Mouse (Mus musculus) forebrain, embryonic 12.5 days (tissue): ENCODE results near the gene Cldn20. TPM values are rescaled to one million over a fixed set of nuclear protein-coding genes. Genes with fewer than 3 reads are reported as not detected.

ENCODE experiments used
- ATAC-seq: fragments of 200-750 bp; cut with Nextera tagmentation; 2 replicates; pipeline ENCODE4 v1.8.0; 2017; ENCODE audit warnings: moderate TSS enrichment; ENCODE audit not compliant: low FRiP score
- H3K27ac ChIP-seq: fragments of 300-500 bp; sonication (generic); 2 replicates; pipeline ENCODE4 v1.5.1; 2016; ENCODE audit warnings: mild to moderate bottlenecking
- H3K27me3 ChIP-seq: fragments of 300-500 bp; sonication (generic); 2 replicates; pipeline ENCODE4 v1.6.1; 2016; ENCODE audit warnings: mild to moderate bottlenecking
- H3K36me3 ChIP-seq: fragments of 300-500 bp; sonication (generic); replicated peaks from 2 replicates; pipeline ENCODE4 v1.6.1; 2016; ENCODE audit warnings: mild to moderate bottlenecking
- H3K4me1 ChIP-seq: fragments of 300-500 bp; sonication (generic); 2 replicates; pipeline ENCODE4 v1.6.1; 2016
- H3K4me2 ChIP-seq: fragments of 300-500 bp; sonication (generic); 2 replicates; pipeline ENCODE4 v1.6.1; 2016; ENCODE audit warnings: mild to moderate bottlenecking, moderate library complexity
- H3K4me3 ChIP-seq: fragments of 300-500 bp; sonication (generic); replicated peaks from 2 replicates; pipeline ENCODE4 v1.5.1; 2016; ENCODE audit warnings: mild to moderate bottlenecking
- H3K9ac ChIP-seq: fragments of 300-500 bp; sonication (generic); 2 replicates; pipeline ENCODE4 v1.6.1; 2016; ENCODE audit warnings: mild to moderate bottlenecking
- H3K9me3 ChIP-seq: fragments of 300-500 bp; sonication (generic); 2 replicates; pipeline ENCODE4 v1.6.1; 2016
- WGBS: fragments of 180-500 bp; shearing (Covaris S2); methylation state at CpG from one replicate; pipeline ENCODE4 v1.1.7; 2016; 5-methylcytosine and 5-hydroxymethylcytosine counted together
- polyA plus RNA-seq: library from polyadenylated mRNA; unstranded; fragments of >200 nt; fragmentation: Nextera tagmentation; extraction: Ambion mirVana; gene quantifications from 2 replicates; pipeline ENCODE4 v1.2.1, GENCODE M21; 2016

Cldn20 gene
- polyA plus RNA-seq, 1 experiment from 2014 or later = not detected

DNA sequence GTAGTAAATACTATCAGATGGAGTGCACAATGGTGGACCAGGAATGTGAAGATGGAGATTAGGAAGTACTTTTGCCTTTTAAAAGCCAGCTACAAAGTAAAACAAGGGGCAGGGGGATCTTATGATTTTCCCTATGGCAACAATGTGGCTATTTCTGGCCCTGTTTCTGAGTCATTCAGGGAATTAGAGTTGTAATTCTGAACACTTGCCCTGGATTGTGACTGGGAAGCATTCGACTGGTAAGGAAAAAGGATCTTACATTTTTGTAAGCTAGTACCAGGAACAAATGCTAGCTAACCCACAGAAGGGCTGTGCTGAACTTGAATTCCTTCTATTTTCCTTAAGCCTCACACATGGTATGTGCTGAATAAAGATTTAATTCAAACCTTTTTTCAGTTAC lies 713 bp upstream of the Cldn20 start:
- no peak overlapping the region for H3K4me3 ChIP-seq
- H3K4me1 ChIP-seq = no peaks in the 10 kb centered on the region
- no peaks in the 10 kb centered on the region for H3K27me3 ChIP-seq
- peaks cover 4% of the 10 kb centered on the region; the same call in 1 of the 2 replicates for H3K36me3 ChIP-seq
- no peak overlapping the region for H3K27ac ChIP-seq
- H3K9ac ChIP-seq = no peak overlapping the region
- H3K9me3 ChIP-seq = no peaks in the 10 kb centered on the region
- ATAC-seq = no peak
- 74% methylated on average over 1 of the region's 1 CpGs for WGBS
- no peak overlapping the region for H3K4me2 ChIP-seq

DNA sequence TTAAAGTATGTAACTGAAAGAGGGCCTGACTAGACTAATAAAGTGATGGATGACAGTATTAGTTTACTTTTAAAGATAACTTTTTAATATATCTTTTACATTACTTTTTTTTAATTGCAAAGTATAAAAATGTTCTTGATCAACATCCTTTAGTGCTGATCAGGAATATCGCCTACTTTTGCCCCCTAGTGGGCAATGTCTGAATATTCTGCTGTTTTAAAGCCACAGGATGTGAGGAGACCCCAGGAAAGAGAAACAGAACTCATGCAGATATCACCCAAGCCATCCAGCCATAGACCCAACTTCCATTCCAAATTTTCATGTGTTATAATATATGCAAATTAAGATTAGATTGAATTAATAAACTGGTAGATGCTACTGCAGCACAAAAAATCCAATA lies 1.1 kb downstream of the Cldn20 start:
- no peaks in the 10 kb centered on the region for H3K27me3 ChIP-seq
- H3K9ac ChIP-seq = no peak overlapping the region
- H3K4me2 ChIP-seq = no peak overlapping the region
- ATAC-seq = no peak
- H3K4me1 ChIP-seq = no peaks in the 10 kb centered on the region
- no peak overlapping the region for H3K4me3 ChIP-seq
- no peaks in the 10 kb centered on the region for H3K9me3 ChIP-seq
- peaks cover 4% of the 10 kb centered on the region; the same call in 1 of the 2 replicates for H3K36me3 ChIP-seq
- WGBS = 30% methylated on average over 1 of the region's 1 CpGs
- no peak overlapping the region for H3K27ac ChIP-seq

DNA sequence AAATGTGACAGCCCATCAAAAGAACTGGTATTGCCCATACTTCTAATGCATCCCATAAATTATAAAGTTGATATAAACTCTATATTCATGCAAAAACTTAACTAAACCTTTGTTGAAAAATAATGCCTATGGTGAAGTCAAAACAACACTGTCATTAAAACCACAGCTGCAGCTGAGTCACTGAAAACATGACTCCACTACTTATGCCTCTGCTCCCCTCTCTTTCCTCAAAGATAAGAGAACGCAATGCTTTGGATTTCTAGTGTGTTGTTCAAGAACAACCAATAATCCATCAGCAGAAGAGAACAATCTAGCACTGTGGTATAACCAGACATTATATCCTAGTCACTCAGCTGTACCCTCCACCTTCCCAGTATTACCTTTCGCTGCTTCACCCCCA lies 8.0 kb downstream of the Cldn20 start:
- peaks cover 26% of the 10 kb centered on the region for H3K36me3 ChIP-seq
- H3K27ac ChIP-seq = no peak overlapping the region
- H3K4me3 ChIP-seq = no peak overlapping the region
- no peak for ATAC-seq
- H3K9ac ChIP-seq = no peak overlapping the region
- H3K27me3 ChIP-seq = no peaks in the 10 kb centered on the region
- H3K4me2 ChIP-seq = no peak overlapping the region
- no peaks in the 10 kb centered on the region for H3K4me1 ChIP-seq
- WGBS = 96% methylated on average over 2 of the region's 2 CpGs
- H3K9me3 ChIP-seq = no peaks in the 10 kb centered on the region

DNA sequence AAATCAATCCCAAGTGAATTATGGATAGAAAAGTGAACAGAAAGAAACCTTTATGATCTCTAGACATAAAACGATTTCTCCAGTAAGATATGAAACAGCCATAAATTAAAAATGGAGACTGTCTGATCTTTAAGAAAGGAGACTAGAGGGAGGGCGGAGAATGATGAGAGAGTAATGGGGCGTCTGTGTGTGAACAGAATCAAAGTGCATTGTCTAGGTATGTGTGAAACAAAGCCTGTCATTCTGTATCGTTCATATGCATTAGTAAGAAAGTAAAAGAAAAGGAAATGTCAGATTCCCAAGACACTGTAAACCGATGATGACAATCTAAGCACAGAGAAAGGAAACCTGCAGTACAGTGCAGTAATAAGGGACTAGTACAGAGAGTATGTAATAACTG lies 8.7 kb downstream of the Cldn20 start:
- no peak for ATAC-seq
- Histone ChIP-seq H3K9ac (no peak overlapping the region), H3K4me1 (no peaks in the 10 kb centered on the region), H3K36me3 (peaks cover 22% of the 10 kb centered on the region; the same call in 1 of the 2 replicates), H3K27me3 (no peaks in the 10 kb centered on the region), H3K4me2 (no peak overlapping the region), H3K4me3 (no peak overlapping the region), H3K9me3 (no peaks in the 10 kb centered on the region), H3K27ac (no peak overlapping the region)
- 84% methylated on average over 5 of the region's 5 CpGs for WGBS

DNA sequence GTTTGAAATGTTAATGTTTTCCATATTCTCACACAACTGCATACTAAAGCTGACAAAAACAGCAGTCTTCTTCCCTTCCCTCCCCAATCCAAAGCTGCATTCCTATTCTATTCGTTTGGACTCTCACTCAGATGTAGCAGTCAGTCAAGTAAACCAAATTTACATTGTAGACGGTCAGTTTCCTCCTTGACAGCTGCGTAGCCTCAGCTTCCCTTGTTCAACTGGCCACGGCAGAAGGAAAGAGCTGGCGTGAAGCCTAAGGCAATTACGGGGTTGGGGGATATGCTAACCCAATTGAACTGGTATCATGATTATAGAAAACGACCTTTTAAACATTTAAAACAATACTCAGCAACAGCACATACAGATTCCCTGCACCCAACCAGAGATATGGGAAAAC lies 15.4 kb downstream of the Cldn20 start:
- Histone ChIP-seq H3K27ac (no peak overlapping the region), H3K4me1 (no peaks in the 10 kb centered on the region), H3K9me3 (no peaks in the 10 kb centered on the region), H3K4me3 (no peak overlapping the region), H3K9ac (no peak overlapping the region), H3K36me3 (peaks cover 6% of the 10 kb centered on the region; the same call in 1 of the 2 replicates), H3K27me3 (no peaks in the 10 kb centered on the region), H3K4me2 (no peak overlapping the region)
- WGBS = 54% methylated on average over 7 of the region's 7 CpGs
- no peak for ATAC-seq

DNA sequence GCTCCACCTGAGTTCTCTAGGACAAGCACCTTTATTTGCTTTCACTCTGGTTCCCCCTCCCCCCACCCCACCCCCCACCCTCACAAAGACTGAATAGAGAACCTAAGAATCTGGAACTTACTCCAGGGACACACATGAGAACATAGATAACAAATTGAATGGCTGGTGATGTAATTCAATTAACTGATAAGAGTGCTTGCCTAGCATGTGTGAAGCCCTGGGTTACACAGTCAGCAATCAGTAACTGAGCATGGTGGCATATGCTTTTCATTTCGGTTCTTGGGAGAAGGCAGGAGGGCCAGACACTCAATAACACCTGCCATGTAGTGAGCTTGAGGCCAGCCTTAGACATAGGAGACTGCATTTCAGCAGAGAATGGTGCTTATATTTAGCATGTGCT lies 23.9 kb downstream of the Cldn20 start:
- H3K4me2 ChIP-seq = 0 out of 2 replicates have a peak overlapping the region, but pooled peaks have one; percentile 68
- WGBS = 86% methylated on average over 1 of the region's 1 CpGs
- H3K27ac ChIP-seq = no peak overlapping the region
- ATAC-seq = no peak
- no peak overlapping the region for H3K9ac ChIP-seq
- no peaks in the 10 kb centered on the region for H3K27me3 ChIP-seq
- peaks cover 16% of the 10 kb centered on the region for H3K4me1 ChIP-seq
- peaks cover 7% of the 10 kb centered on the region; the same call in 1 of the 2 replicates for H3K36me3 ChIP-seq
- no peaks in the 10 kb centered on the region for H3K9me3 ChIP-seq
- no peak overlapping the region for H3K4me3 ChIP-seq

DNA sequence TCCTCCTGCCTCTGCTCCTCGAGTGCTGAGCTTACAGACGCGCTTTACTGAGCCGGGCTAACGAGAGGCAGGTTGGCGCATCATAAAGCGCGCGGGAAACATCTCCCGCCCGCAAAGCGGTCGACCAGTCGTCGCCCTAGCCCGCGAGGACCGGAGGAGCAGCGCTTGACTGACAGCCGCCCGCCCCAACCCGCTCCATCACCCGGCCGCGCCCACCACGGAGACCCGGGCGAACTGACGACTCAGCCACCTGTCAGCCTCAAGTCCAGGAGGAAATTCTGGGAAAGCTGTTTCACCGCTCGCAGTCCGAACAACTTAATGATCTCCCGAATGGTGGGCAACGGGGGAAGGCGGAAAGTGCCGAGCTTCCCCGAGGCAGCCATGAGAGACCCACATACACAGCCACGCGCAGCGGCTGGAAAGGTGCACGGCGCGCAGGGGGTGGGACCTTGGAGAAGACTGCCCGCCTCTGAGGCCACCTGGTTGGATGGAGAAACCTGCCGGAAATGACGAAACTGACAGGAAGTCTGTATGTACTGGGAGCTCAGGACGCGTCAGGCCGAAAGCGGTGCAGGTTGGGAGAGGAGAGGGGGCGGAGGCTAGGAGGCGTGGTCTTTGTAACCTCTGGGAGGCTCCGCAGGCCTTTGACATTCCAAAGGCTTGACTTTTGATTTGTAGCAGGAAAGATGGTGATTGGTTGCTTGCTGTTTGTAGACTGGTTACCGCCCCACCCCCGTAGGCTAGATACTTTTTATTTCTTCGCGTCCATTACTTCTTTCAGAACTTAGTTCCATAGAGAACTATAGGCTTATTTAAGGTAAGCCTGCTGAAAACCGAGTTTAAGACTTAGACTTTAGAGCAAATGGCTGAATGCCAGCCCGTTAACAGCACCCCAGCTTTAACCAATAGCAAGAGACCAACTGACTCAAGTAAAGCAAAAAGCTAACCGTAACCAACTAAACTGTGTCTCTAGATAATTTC lies 25.3 kb downstream of the Cldn20 start, which contains the start of gene Tfb1m:
TSS of gene Tfb1m (minus strand) at position 451 of the 981 bp plus-strand sequence.
- Histone ChIP-seq H3K27me3 (no peaks in the 10 kb centered on the region), H3K27ac (peak within 1 kb of the TSS; percentile 87), H3K9ac (peak within 1 kb of the TSS; percentile 54), H3K4me2 (peak within 1 kb of the TSS; percentile 68), H3K9me3 (no peaks in the 10 kb centered on the region), H3K4me1 (peaks cover 16% of the 10 kb centered on the region), H3K4me3 (peak within 1 kb of the TSS; percentile 57), H3K36me3 (0 out of 2 replicates have a peak, but pooled peaks cover 4% of the 10 kb centered on the region)
- under 1% methylated on average over 60 of the region's 60 CpGs for WGBS
- peak; percentile 100 for ATAC-seq

DNA sequence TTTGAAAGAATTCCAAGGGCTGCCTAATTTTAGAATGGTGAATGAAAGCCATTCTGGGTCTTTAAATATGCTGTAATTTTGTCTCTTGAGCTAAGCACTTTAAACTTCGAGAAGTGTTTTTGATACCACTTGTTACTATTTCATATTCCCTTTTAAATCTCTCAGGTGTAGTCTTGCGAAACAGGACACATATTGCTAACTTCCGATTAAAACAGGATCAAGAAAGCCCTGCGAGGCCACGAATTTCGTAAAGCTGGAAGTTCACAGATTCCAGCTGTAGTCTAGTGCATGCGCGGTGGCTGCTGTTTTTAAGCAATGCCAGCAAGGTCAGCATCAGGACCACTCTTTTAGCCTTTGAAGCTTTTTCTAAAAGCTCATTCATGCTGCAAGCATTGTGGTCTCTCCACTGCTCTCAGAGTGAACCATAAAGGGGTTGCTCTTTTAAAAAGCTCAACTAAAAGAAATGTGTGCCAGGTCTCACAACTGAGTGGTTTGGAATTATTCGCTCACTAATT lies 26.1 kb downstream of the Cldn20 start:
- H3K27me3 ChIP-seq = no peaks in the 10 kb centered on the region
- peaks cover 16% of the 10 kb centered on the region for H3K4me1 ChIP-seq
- H3K27ac ChIP-seq = peak overlapping the region; percentile 59; the same call in 1 of the 2 replicates
- H3K36me3 ChIP-seq = 0 out of 2 replicates have a peak, but pooled peaks cover 4% of the 10 kb centered on the region
- H3K4me3 ChIP-seq = peak overlapping the region; percentile 57
- H3K9ac ChIP-seq = no peak overlapping the region
- 47% methylated on average over 9 of the region's 9 CpGs for WGBS
- H3K4me2 ChIP-seq = peak overlapping the region; percentile 68
- H3K9me3 ChIP-seq = no peaks in the 10 kb centered on the region
- no peak for ATAC-seq

DNA sequence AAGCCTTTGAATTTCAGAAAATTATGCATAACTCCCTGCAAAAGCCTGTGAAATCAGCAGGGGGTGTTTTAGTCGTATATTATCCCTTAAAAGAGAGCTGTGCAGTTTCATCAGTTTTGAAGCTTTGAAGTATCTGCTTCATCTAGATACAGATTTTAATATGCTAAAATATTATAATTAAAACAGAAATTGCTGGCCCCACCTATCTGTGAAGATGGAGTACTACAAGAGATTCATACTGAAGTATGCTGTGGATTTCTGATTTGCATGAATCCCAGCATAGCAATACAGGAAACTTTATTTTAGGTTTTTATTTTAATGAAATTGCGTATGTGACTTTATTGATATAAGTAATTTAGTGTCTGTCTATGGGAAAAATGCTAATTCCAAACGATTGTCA lies 28.2 kb downstream of the Cldn20 start:
- H3K36me3 ChIP-seq = no peaks in the 10 kb centered on the region
- H3K4me1 ChIP-seq = peaks cover 16% of the 10 kb centered on the region
- ATAC-seq = no peak
- no peak overlapping the region for H3K4me3 ChIP-seq
- no peak overlapping the region for H3K27ac ChIP-seq
- H3K4me2 ChIP-seq = no peak overlapping the region
- H3K27me3 ChIP-seq = no peaks in the 10 kb centered on the region
- 79% methylated on average over 3 of the region's 3 CpGs for WGBS
- H3K9me3 ChIP-seq = no peaks in the 10 kb centered on the region
- H3K9ac ChIP-seq = no peak overlapping the region

DNA sequence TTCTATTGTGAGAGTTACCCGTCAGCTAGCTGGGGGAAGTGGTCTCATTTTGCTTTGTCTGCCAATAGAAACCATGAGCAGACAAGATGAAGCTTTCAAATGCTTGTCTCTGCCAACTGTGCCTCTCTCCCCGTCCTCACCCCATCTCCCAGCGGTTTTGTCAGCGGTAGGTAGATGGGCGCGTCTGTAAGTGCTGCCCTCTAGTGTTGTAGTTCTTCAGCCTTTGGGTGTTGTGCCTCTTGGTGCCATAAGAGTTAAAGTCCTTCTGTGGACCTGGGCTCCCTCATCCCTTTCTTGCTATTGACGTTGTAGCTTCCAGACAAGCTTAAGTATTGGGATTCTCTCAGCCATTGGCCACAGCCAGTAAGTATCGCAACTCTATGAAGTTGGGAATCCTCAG lies 30.1 kb downstream of the Cldn20 start:
- Histone ChIP-seq H3K9ac (no peak overlapping the region), H3K27me3 (no peaks in the 10 kb centered on the region), H3K4me1 (peaks cover 7% of the 10 kb centered on the region; the same call in 1 of the 2 replicates), H3K4me2 (no peak overlapping the region), H3K27ac (no peak overlapping the region), H3K9me3 (no peaks in the 10 kb centered on the region), H3K36me3 (no peaks in the 10 kb centered on the region), H3K4me3 (no peak overlapping the region)
- ATAC-seq = no peak
- 60% methylated on average over 8 of the region's 8 CpGs for WGBS

DNA sequence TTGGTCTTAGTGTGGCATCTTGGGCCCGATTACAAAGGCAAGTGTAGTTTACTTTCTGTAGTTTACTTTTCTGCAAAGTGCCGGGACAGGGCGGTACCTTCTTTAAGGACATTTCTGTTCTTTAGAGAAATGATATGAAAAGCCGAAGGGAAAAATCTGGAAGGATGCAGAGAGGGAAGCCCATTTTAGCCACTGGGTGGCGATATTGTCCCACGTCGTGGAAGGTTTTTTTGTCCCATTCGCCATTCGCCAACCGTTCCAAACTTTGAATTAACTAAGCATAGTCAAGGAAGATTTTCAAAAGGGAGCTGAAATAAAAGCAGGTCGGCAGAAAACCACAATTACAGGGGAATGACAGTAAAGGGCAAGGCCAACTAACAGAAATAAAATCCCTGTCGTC lies 38.5 kb downstream of the Cldn20 start:
- Histone ChIP-seq H3K9me3 (no peaks in the 10 kb centered on the region), H3K4me1 (peaks cover 3% of the 10 kb centered on the region; the same call in 1 of the 2 replicates), H3K9ac (no peak overlapping the region), H3K27me3 (no peaks in the 10 kb centered on the region), H3K36me3 (no peaks in the 10 kb centered on the region), H3K4me3 (no peak overlapping the region), H3K27ac (no peak overlapping the region), H3K4me2 (no peak overlapping the region)
- peak; percentile 39; the same call in 1 of the 2 replicates for ATAC-seq
- 4% methylated on average over 12 of the region's 12 CpGs for WGBS
